Mouse (Mus musculus): ENCODE results near the gene Aldh8a1.

Aldh8a1 gene

GRCm38 (mm10) chr10:21420457-21421424 is 43.6 kb downstream of the Aldh8a1 start:
- peak; percentile 52 for DNase-seq

GRCm38 (mm10) chr10:21426515-21426914 is 49.4 kb downstream of the Aldh8a1 start:
- no peak for DNase-seq

- no peak for DNase-seq
Measured at GRCm38 (mm10) chr10:21427996-21428395, 50.9 kb downstream of the Aldh8a1 start.

- DNase-seq = no peak
Measured at GRCm38 (mm10) chr10:21439268-21439667, 62.2 kb downstream of the Aldh8a1 start.

GRCm38 (mm10) chr10:21441020-21441419 is 63.9 kb downstream of the Aldh8a1 start:
- no peak for DNase-seq

- no peak for DNase-seq
Measured at GRCm38 (mm10) chr10:21441690-21442089, 64.6 kb downstream of the Aldh8a1 start.

GRCm38 (mm10) chr10:21443646-21444324 is 66.7 kb downstream of the Aldh8a1 start:
- DNase-seq = no peak

GRCm38 (mm10) chr10:21444410-21444809 is 67.3 kb downstream of the Aldh8a1 start:
- DNase-seq = no peak
